Mouse (Mus musculus): ENCODE data around the gene D630045J12Rik. TPM values are rescaled to one million over a fixed set of nuclear protein-coding genes. Genes with fewer than 3 reads are reported as not detected.

D630045J12Rik gene
- total RNA-seq, 2 experiments from 2014 or later = 0.09 to 3.0 TPM

GRCm38 (mm10) chr6:38199599-38199998 lies 54.2 kb downstream of the D630045J12Rik start:
- ATAC-seq (replicated peaks; ENCODE audit: low FRiP score, low TSS enrichment, poor library complexity, severe bottlenecking) = no peak

GRCm38 (mm10) chr6:38198727-38199126 lies 55.1 kb downstream of the D630045J12Rik start:
- no peak for ATAC-seq (replicated peaks; ENCODE audit: low FRiP score, low TSS enrichment, poor library complexity, severe bottlenecking)

- ATAC-seq (replicated peaks; ENCODE audit: low FRiP score, low TSS enrichment, poor library complexity, severe bottlenecking) = no peak
Measured at GRCm38 (mm10) chr6:38196266-38197189, 57.3 kb downstream of the D630045J12Rik start.

- no peak for ATAC-seq (replicated peaks; ENCODE audit: low FRiP score, low TSS enrichment, poor library complexity, severe bottlenecking)
Measured at GRCm38 (mm10) chr6:38195306-38195705, 58.5 kb downstream of the D630045J12Rik start.

- no peak for ATAC-seq (replicated peaks; ENCODE audit: low FRiP score, low TSS enrichment, poor library complexity, severe bottlenecking)
Measured at GRCm38 (mm10) chr6:38194046-38194445, 59.8 kb downstream of the D630045J12Rik start.

GRCm38 (mm10) chr6:38192952-38193351 lies 60.9 kb downstream of the D630045J12Rik start:
- ATAC-seq (replicated peaks; ENCODE audit: low FRiP score, low TSS enrichment, poor library complexity, severe bottlenecking) = no peak

- no peak for ATAC-seq (replicated peaks; ENCODE audit: low FRiP score, low TSS enrichment, poor library complexity, severe bottlenecking)
Measured at GRCm38 (mm10) chr6:38186312-38186950, 67.4 kb downstream of the D630045J12Rik start.

GRCm38 (mm10) chr6:38184791-38185190 lies 69.0 kb downstream of the D630045J12Rik start:
- ATAC-seq (replicated peaks; ENCODE audit: low FRiP score, low TSS enrichment, poor library complexity, severe bottlenecking) = no peak

- no peak for ATAC-seq (replicated peaks; ENCODE audit: low FRiP score, low TSS enrichment, poor library complexity, severe bottlenecking)
Measured at GRCm38 (mm10) chr6:38181756-38182318, 72.0 kb downstream of the D630045J12Rik start.

GRCm38 (mm10) chr6:38180669-38181068 lies 73.1 kb downstream of the D630045J12Rik start:
- ATAC-seq (replicated peaks; ENCODE audit: low FRiP score, low TSS enrichment, poor library complexity, severe bottlenecking) = no peak

- no peak for ATAC-seq (replicated peaks; ENCODE audit: low FRiP score, low TSS enrichment, poor library complexity, severe bottlenecking)
Measured at GRCm38 (mm10) chr6:38165385-38165784, 88.4 kb downstream of the D630045J12Rik start.

- ATAC-seq (replicated peaks; ENCODE audit: low FRiP score, low TSS enrichment, poor library complexity, severe bottlenecking) = no peak
Measured at GRCm38 (mm10) chr6:38164705-38165104, 89.1 kb downstream of the D630045J12Rik start.

- no peak for ATAC-seq (replicated peaks; ENCODE audit: low FRiP score, low TSS enrichment, poor library complexity, severe bottlenecking)
Measured at GRCm38 (mm10) chr6:38162825-38163504, 90.8 kb downstream of the D630045J12Rik start.

- ATAC-seq (replicated peaks; ENCODE audit: low FRiP score, low TSS enrichment, poor library complexity, severe bottlenecking) = no peak
Measured at GRCm38 (mm10) chr6:38160556-38160955, 93.3 kb downstream of the D630045J12Rik start.

GRCm38 (mm10) chr6:38160102-38160501 lies 93.7 kb downstream of the D630045J12Rik start:
- peak; percentile 79 for ATAC-seq (replicated peaks; ENCODE audit: low FRiP score, low TSS enrichment, poor library complexity, severe bottlenecking)

- no peak for ATAC-seq (replicated peaks; ENCODE audit: low FRiP score, low TSS enrichment, poor library complexity, severe bottlenecking)
Measured at GRCm38 (mm10) chr6:38159576-38159975, 94.2 kb downstream of the D630045J12Rik start.

- no peak for ATAC-seq (replicated peaks; ENCODE audit: low FRiP score, low TSS enrichment, poor library complexity, severe bottlenecking)
Measured at GRCm38 (mm10) chr6:38157925-38158324, 95.9 kb downstream of the D630045J12Rik start.

- no peak for ATAC-seq (replicated peaks; ENCODE audit: low FRiP score, low TSS enrichment, poor library complexity, severe bottlenecking)
Measured at GRCm38 (mm10) chr6:38156204-38156603, 97.6 kb downstream of the D630045J12Rik start.

GRCm38 (mm10) chr6:38152305-38152704 lies 101.5 kb downstream of the D630045J12Rik start:
- ATAC-seq (replicated peaks; ENCODE audit: low FRiP score, low TSS enrichment, poor library complexity, severe bottlenecking) = peak; percentile 56

GRCm38 (mm10) chr6:38149483-38149882 lies 104.3 kb downstream of the D630045J12Rik start:
- no peak for ATAC-seq (replicated peaks; ENCODE audit: low FRiP score, low TSS enrichment, poor library complexity, severe bottlenecking)
